Mouse (Mus musculus): ENCODE measurements around the gene Ddx6. TPM values are rescaled to one million over a fixed set of nuclear protein-coding genes. Genes with fewer than 3 reads are reported as not detected.
A peak's percentile ranks its signal among the peaks of the same experiment; 100 is the strongest.
"Not testable (repeated sequence)": the region's sequence is repeated elsewhere in the genome, so short reads cannot be mapped to it uniquely, and the experiment has no call there.

Gene Ddx6
- polyA plus RNA-seq, 1 experiment from 2014 or later: 15.7 TPM

DNA sequence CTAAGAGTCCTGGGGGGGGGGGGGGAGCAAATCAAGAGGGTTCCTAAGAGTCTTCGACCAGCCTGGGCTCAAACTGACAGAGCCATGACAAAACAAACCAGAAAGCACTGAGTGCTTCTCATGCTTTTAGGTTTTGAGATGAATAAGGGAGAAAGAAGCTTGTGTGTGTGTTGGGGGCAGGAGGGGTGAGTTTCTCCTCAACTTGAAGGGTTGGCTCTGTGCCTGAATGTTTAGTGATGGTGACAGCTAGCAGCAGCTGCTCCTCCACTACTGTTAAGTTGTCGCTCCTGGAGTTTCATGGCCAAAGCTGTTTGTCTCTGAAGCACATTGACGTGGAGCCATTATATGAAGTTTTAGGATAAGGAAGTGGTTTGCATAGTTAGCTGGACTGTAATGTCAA is 16.4 kb downstream of the Ddx6 start:
- Histone ChIP-seq H3K27ac (replicated peaks) (no peak overlapping the region), H3K4me1 (replicated peaks) (no peaks in the 10 kb centered on the region; the same call in 1 of the 2 replicates), H3K4me2 (no peak overlapping the region), H3K27me3 (no peaks in the 10 kb centered on the region), H3K9me3 (no peaks in the 10 kb centered on the region), H3K9ac (no peak overlapping the region), H3K4me3 (no peak overlapping the region), H3K36me3 (peaks cover 86% of the 10 kb centered on the region)
- 60% methylated on average over 3 of the region's 3 CpGs for WGBS
- ATAC-seq (ENCODE audit: low read depth): 0 out of 2 replicates have a peak, but pooled peaks have one; percentile 23

DNA sequence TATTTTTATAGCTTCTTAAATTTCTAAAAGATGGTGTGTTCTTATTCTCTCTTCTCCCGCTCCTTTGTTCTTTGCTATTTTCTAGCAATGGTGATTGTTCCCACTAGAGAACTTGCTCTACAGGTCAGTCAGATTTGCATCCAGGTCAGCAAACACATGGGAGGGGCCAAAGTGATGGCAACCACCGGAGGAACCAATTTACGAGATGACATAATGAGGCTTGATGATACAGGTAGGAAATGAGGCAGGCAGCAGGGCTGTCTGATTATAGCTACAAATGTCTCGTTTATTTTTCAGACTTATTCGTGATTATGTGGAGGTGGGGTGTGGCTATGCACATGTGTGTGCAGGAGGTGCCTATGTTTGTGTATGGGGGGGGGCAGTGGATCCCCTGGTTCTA is 19.7 kb downstream of the Ddx6 start:
- Histone ChIP-seq H3K36me3 (peaks cover 82% of the 10 kb centered on the region), H3K4me3 (no peak overlapping the region), H3K4me1 (replicated peaks) (no peaks in the 10 kb centered on the region; the same call in 1 of the 2 replicates), H3K27ac (replicated peaks) (no peak overlapping the region), H3K9ac (no peak overlapping the region), H3K9me3 (no peaks in the 10 kb centered on the region), H3K27me3 (no peaks in the 10 kb centered on the region), H3K4me2 (no peak overlapping the region)
- WGBS: 80% methylated on average over 5 of the region's 5 CpGs
- ATAC-seq (ENCODE audit: low read depth): no peak

GRCm38 (mm10) chr9:44626268-44626667 is 21.6 kb downstream of the Ddx6 start:
- H3K36me3 ChIP-seq: peaks cover 86% of the 10 kb centered on the region
- H3K4me2 ChIP-seq: no peak overlapping the region
- ATAC-seq (ENCODE audit: low read depth): no peak
- no peaks in the 10 kb centered on the region for H3K4me1 ChIP-seq (replicated peaks)
- H3K4me3 ChIP-seq: no peak overlapping the region
- H3K9me3 ChIP-seq: no peaks in the 10 kb centered on the region
- no peak overlapping the region for H3K27ac ChIP-seq (replicated peaks)
- whole genome bisulfite sequencing: 91% methylated on average over 5 of the region's 5 CpGs
- no peaks in the 10 kb centered on the region for H3K27me3 ChIP-seq
- H3K9ac ChIP-seq: no peak overlapping the region

DNA sequence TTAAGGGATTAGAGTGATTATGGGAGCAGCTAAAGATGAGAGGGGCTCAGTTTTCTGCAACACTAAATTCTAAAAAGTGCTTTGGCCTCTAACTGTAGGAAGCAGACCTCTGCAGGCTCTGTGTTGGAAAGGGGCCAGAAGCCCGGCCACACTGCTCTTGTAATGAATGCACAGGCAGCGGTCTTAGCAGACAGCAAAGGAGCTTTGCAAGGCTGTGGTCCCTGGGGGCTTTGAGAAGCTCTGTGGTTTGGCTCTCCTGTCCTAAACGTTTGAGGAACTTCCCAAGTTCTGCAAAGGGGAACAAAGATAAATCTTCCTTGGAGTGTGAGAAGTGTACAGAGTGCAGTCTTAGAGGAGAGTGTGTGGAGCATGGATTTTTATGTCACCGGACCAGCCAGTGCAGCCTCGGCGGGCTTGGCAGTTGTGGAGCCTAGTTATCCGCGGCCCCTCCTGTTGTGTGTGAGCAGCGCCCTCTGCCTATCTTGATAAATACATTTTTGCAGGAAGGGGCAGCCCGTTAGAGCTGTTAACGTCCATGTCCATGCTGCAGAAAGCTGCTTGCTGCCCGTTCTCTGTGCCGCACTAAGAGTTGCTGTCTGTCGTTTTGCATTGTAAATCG is 33.0 kb downstream of the Ddx6 start:
- ATAC-seq (ENCODE audit: low read depth): no peak
- Histone ChIP-seq H3K4me2 (no peak overlapping the region), H3K27me3 (no peaks in the 10 kb centered on the region), H3K4me3 (no peak overlapping the region), H3K27ac (replicated peaks) (no peak overlapping the region), H3K9me3 (no peaks in the 10 kb centered on the region), H3K36me3 (peaks cover 72% of the 10 kb centered on the region), H3K9ac (no peak overlapping the region), H3K4me1 (replicated peaks) (no peaks in the 10 kb centered on the region)
- 79% methylated on average over 15 of the region's 15 CpGs for WGBS

GRCm38 (mm10) chr9:44638726-44639125 is 34.0 kb downstream of the Ddx6 start:
- H3K9ac ChIP-seq; H3K4me1 ChIP-seq (replicated peaks); H3K4me3 ChIP-seq; H3K9me3 ChIP-seq; H3K27ac ChIP-seq (replicated peaks); ATAC-seq (ENCODE audit: low read depth); H3K4me2 ChIP-seq; H3K27me3 ChIP-seq: not testable (repeated sequence)
- peaks cover 62% of the 10 kb centered on the region for H3K36me3 ChIP-seq
- 98% methylated on average over 9 of the region's 9 CpGs for WGBS

- H3K4me2 ChIP-seq; H3K4me1 ChIP-seq (replicated peaks); H3K27ac ChIP-seq (replicated peaks); ATAC-seq (ENCODE audit: low read depth); H3K27me3 ChIP-seq; H3K9me3 ChIP-seq; H3K4me3 ChIP-seq; H3K9ac ChIP-seq: not testable (repeated sequence)
- H3K36me3 ChIP-seq: peaks cover 49% of the 10 kb centered on the region
- 91% methylated on average over 1 of the region's 1 CpGs for WGBS
Observed at GRCm38 (mm10) chr9:44640028-44640427, 35.3 kb downstream of the Ddx6 start.

DNA sequence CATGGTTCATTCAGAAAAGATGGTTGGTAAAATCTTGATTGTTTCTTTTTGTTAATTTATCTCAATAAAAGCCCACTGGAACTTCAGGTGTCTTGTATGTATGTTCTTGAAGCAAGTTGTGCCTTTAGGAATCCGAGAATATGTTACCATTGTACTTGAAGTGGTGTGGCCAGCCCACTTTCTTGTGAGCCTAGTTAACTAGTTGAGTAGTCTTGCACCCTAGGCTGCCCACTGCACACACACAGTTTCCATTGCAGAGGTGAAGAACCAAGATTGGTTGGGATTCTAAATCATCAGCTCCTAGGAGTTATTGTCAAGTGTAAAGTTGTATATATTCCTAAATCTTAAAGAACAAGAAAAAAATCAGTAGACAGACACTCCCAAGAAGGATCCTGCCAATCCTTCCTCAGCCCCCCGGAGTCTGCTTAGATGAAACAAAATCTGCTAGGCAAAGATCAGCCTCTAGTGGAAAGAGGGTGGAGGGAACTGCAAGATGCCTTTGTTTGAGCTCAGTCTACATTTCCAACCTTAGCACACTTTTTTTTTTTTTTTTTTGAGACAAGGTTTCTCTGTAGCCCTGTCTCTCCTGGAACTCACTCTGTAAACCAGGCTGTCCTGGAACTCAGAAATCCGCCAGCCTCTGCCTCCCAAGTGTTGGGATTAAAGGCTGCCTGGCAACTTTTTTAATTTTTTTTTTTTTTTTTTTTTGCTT is 36.1 kb downstream of the Ddx6 start:
- no peak overlapping the region for H3K4me3 ChIP-seq
- H3K27me3 ChIP-seq: no peaks in the 10 kb centered on the region
- H3K27ac ChIP-seq (replicated peaks): no peak overlapping the region
- 94% methylated on average over 3 of the region's 3 CpGs for WGBS
- no peak overlapping the region for H3K9ac ChIP-seq
- H3K36me3 ChIP-seq: peaks cover 42% of the 10 kb centered on the region
- no peaks in the 10 kb centered on the region for H3K9me3 ChIP-seq
- H3K4me2 ChIP-seq: no peak overlapping the region
- no peak for ATAC-seq (ENCODE audit: low read depth)
- no peaks in the 10 kb centered on the region for H3K4me1 ChIP-seq (replicated peaks)

DNA sequence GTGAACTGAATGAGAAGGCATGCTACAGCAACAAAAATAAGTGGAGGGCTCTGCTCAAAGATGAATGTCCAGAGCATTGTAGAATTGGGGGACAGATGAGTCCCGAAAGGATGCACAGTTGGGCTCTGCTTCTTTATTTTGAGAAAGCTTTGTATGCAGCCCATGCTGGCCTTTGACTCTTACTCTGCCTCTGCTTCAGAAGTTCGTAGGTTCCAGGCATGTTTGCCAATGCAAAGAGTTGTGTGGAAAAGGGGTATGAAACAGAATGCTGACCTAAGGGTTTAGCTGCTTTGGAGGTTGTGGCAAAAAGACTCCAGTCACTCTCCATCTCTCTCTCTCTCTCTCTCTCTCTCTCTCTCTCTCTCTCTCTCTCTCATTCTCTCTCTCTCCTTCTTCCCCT is 36.9 kb downstream of the Ddx6 start:
- Histone ChIP-seq H3K27me3 (no peaks in the 10 kb centered on the region), H3K9me3 (no peaks in the 10 kb centered on the region), H3K36me3 (peaks cover 34% of the 10 kb centered on the region), H3K9ac (no peak overlapping the region), H3K27ac (replicated peaks) (no peak overlapping the region), H3K4me1 (replicated peaks) (no peaks in the 10 kb centered on the region), H3K4me3 (no peak overlapping the region), H3K4me2 (no peak overlapping the region)
- WGBS: 96% methylated on average over 2 of the region's 2 CpGs
- ATAC-seq (ENCODE audit: low read depth): no peak

- Histone ChIP-seq H3K9me3 (no peaks in the 10 kb centered on the region), H3K27me3 (no peaks in the 10 kb centered on the region), H3K9ac (no peak overlapping the region), H3K4me3 (no peak overlapping the region), H3K4me2 (no peak overlapping the region), H3K4me1 (replicated peaks) (no peaks in the 10 kb centered on the region), H3K27ac (replicated peaks) (no peak overlapping the region), H3K36me3 (peaks cover 20% of the 10 kb centered on the region)
- 95% methylated on average over 7 of the region's 7 CpGs for WGBS
- ATAC-seq (ENCODE audit: low read depth): no peak
Observed at GRCm38 (mm10) chr9:44643103-44643502, 38.4 kb downstream of the Ddx6 start.

DNA sequence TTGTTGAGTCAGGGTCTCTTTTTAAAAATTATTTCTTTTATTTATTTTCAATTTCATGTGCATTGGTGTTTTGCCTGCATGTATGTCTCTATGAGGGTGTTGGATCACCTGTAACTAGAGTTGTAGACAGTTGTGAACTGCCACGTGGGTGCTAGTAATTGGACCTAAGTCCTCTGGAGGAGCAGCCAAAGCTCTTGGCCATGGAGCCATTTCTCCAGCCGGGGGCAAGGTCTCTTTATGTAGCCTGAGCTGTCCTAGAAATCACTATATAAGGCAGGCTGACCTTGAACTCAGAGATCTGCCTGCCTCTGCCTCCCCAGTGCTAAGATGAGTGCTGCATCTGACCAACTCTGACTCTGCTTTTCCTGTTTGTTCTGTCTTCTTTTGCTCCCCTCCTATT is 39.5 kb downstream of the Ddx6 start:
- Histone ChIP-seq H3K36me3 (peaks cover 11% of the 10 kb centered on the region; the same call in 1 of the 2 replicates), H3K9me3 (no peaks in the 10 kb centered on the region), H3K9ac (no peak overlapping the region), H3K27me3 (no peaks in the 10 kb centered on the region), H3K4me1 (replicated peaks) (no peaks in the 10 kb centered on the region), H3K4me3 (no peak overlapping the region), H3K27ac (replicated peaks) (no peak overlapping the region), H3K4me2 (no peak overlapping the region)
- no peak for ATAC-seq (ENCODE audit: low read depth)
- 89% methylated on average over 2 of the region's 2 CpGs for WGBS

- ATAC-seq (ENCODE audit: low read depth): no peak
Observed at GRCm38 (mm10) chr9:44645481-44645880, 40.8 kb downstream of the Ddx6 start.

DNA sequence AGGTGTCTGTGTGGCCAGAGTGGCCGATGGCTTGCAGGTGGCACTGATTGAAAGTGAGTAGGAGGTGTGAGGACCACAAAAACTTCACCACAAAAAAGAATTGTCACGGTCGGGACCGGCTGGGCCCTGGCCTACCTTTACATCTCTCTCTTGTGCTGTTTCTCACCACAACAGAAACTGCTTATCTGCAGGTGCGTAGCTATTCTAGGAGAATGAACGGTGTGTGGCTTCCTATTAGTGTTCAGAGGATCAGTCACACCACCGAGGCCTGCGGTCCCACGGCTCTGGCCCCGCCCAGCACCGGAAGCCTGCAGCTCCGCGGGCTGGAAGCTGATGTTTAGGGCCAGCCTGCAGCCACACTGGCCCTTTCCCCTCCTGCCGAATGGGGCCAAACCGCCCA is 41.2 kb downstream of the Ddx6 start:
- Histone ChIP-seq H3K27ac (replicated peaks) (no peak overlapping the region), H3K4me2 (no peak overlapping the region), H3K4me1 (replicated peaks) (no peaks in the 10 kb centered on the region), H3K9me3 (no peaks in the 10 kb centered on the region), H3K9ac (no peak overlapping the region), H3K27me3 (no peaks in the 10 kb centered on the region), H3K4me3 (no peak overlapping the region), H3K36me3 (peaks cover 3% of the 10 kb centered on the region; the same call in 1 of the 2 replicates)
- ATAC-seq (ENCODE audit: low read depth): no peak
- WGBS: 70% methylated on average over 15 of the region's 15 CpGs

More at GRCm38 (mm10) chr9:44645481-44645880, 40.8 kb downstream of the Ddx6 start:
- Histone ChIP-seq H3K9me3 (no peaks in the 10 kb centered on the region), H3K4me2 (no peak overlapping the region), H3K4me1 (replicated peaks) (no peaks in the 10 kb centered on the region), H3K27me3 (no peaks in the 10 kb centered on the region), H3K27ac (replicated peaks) (no peak overlapping the region), H3K9ac (no peak overlapping the region), H3K4me3 (no peak overlapping the region), H3K36me3 (peaks cover 3% of the 10 kb centered on the region; the same call in 1 of the 2 replicates)
- 64% methylated on average over 5 of the region's 5 CpGs for WGBS

Data from neural tube, embryonic 13.5 days (tissue).